Mouse (Mus musculus) c-Kit-positive CD71-positive TER-119-positive erythroid progenitor cells, embryonic 14.5 days (primary cell): ENCODE data around the gene Bmyc.
"Not testable (repeated sequence)": the region's sequence is repeated elsewhere in the genome, so short reads cannot be mapped to it uniquely, and the experiment has no call there.

Source experiments
- DNase-seq: peaks from one replicate; pipeline ENCODE4 v3.0.0-alpha.2; 2013; ENCODE audit warnings: low spot score

The Bmyc gene

GRCm38 (mm10) chr2:25733199-25733930 lies 26.8 kb downstream of the Bmyc start:
- no peak for DNase-seq

- DNase-seq = not testable (repeated sequence)
Measured at GRCm38 (mm10) chr2:25736709-25737108, 30.2 kb downstream of the Bmyc start, which contains the start of gene Obp2b. Obp2b (plus strand) TSS chr2:25737009.

DNA sequence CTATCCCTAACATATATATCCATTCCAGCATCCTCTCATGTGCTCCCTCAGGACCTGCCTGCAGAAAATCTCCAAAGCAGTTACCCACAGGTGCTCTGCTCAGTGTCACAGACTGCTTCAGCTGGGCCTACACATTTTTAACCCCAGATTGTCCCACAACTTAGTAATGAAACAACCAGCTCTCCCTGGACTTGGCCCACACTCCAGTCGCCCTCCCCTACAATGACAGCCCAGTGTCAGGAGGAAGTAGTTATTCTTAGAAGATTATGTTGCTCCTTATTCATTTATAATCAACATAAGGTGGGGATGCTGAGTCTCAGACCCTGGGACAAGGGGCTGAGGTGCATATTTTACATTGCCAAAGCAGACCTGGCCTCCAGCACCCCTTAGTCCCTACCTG lies 35.1 kb downstream of the Bmyc start:
- DNase-seq = peak; percentile 13

DNA sequence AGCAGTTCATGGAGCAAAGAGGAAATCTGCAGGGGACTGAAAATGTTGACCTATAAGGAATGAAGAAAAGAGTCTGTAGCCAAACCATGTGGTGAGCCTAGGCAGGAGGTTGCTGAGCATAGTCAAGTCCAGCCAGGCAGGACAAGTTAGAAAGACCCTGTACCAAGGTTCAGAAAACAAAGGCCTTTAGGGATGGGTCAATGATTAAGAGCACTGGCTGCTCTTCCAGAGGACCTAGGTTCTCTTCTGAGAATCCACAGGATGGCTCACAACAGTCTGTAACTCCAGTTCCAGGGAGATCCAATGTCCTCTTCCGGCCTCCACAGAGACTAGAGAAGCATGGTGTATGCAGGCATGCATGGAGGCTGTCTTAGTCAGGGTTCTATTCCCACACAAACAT lies 47.7 kb downstream of the Bmyc start:
- DNase-seq = no peak
